Comparison of ENCODE assay signal across 19 mouse cellular contexts in the genomic region with DNA sequence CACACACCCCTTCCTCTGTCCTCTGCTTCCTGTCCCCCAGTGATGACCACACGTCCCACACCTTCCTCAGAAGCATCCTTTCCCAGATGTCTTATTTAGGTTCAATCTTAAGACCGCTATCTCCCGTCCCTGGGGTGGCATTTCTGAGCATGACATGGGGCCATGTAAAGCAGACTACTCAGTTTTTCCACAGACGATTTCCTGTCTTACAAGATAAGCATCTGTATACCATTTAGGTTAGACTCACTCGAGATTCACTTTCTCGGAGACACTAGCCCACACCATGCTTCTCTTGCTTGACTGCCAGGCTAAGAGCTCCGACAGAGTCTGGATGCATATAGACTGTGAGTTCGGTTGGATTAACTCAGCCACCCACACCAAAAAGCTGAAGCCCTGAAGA. TPM values are rescaled to one million over a fixed set of nuclear protein-coding genes. Genes with fewer than 3 reads are reported as not detected.
DNase-seq lines count a peak whose midpoint lies in the region; ATAC-seq lines count a peak whose summit lies in the region.
"Had no signal": no experiment of that assay in that cellular context is flagged by ENCODE, and none has a peak within 500 bp of the region (broad histone marks: within the 10 kb centered on the region; RNA-seq: fewer than 3 reads in every experiment).

No protein-coding gene starts in this region.

- ATAC-seq in inflammation-experienced regulatory T-cells, adult 6 months = peak; percentile 76
- ATAC-seq in erythroid progenitor cell, adult 5-6 weeks (replicated peaks; ENCODE audit: low FRiP score, poor library complexity, severe bottlenecking) = no peak
- ATAC-seq: intestine, embryonic 15.5 days; liver, embryonic 12.5 days had no signal

- DNase-seq in spleen, postnatal 36 days (ENCODE audit: low spot score in 2 of 2) = peak; percentile 33 to 41
- no peak for DNase-seq in spleen, postnatal 10 days (ENCODE audit: low spot score in 2 of 2)
- DNase-seq in thymus, postnatal 10 days (ENCODE audit: low spot score in 2 of 2) = peak; percentile 52 to 57
- no peak for DNase-seq in cerebellum, adult 9-10 months
- no peak for DNase-seq in yolk sac, embryonic 10.5 days (ENCODE audit: low spot score)
- DNase-seq: adrenal gland, postnatal 25 days; B cell, adult 2 months; cerebellum, adult 11-12 months; cerebellum, postnatal 25 days; heart, postnatal 14 days; kidney, adult 9 months; kidney, postnatal 25 days; lung, embryonic 14.5 days; lung, postnatal 4 days; spleen, adult 18-20 months had no signal

RNA-seq across cellular contexts. Expression of a gene that starts 40.6 kb away (rescaled TPM):
- polyA plus RNA-seq in inflammation-experienced regulatory T-cells, adult 6 months (2017; shearing (Covaris generic)) = 100 to 1,000 TPM; 267 to 383 (median 370) TPM
- 12.6 and 14.7 TPM in 2 replicates for total RNA-seq in erythroid progenitor cell, adult 5-6 weeks (2015; ENCODE audit: low replicate concordance)
- 5.0 and 17.8 TPM in 2 replicates for total RNA-seq in erythroid progenitor cell, adult 5-6 weeks (2017; ENCODE audit: low replicate concordance)

RNA-seq across cellular contexts. Expression of a gene that starts 51.5 kb away (rescaled TPM):
- polyA plus RNA-seq in inflammation-experienced regulatory T-cells, adult 6 months (2017; shearing (Covaris generic)) = 10 to 100 TPM; 53.4 to 71.7 (median 60.8) TPM
- total RNA-seq in erythroid progenitor cell, adult 5-6 weeks (2015; ENCODE audit: low replicate concordance) = 28.1 and 29.6 TPM in 2 replicates
- 14.4 and 19.4 TPM in 2 replicates for total RNA-seq in erythroid progenitor cell, adult 5-6 weeks (2017; ENCODE audit: low replicate concordance)

Comparison
In these comparisons a context has a peak if more than half of its experiments do, and no peak if none do; other contexts are left out.
1. DNase-seq: peak in spleen, postnatal 36 days (2 of 2) and thymus, postnatal 10 days (2 of 2); none in spleen, postnatal 10 days (0 of 2), cerebellum, adult 9-10 months (single experiment) and yolk sac, embryonic 10.5 days (single experiment).